Mouse (Mus musculus): ENCODE measurements around the gene Brd1. TPM values are rescaled to one million over a fixed set of nuclear protein-coding genes. Genes with fewer than 3 reads are reported as not detected.
"Not testable (repeated sequence)": the region's sequence is repeated elsewhere in the genome, so short reads cannot be mapped to it uniquely, and the experiment has no call there.

Brd1 gene
- polyA plus RNA-seq, 1 experiment from 2014 or later, result 14.1 TPM

GRCm38 (mm10) chr15:88751564-88752402 lies 17.8 kb upstream of the Brd1 start, which contains the start of gene Zbed4:
Gene Zbed4 (plus strand): TSS chr15:88751660.
- Histone ChIP-seq H3K27ac (ENCODE audit: low read length) (peak within 1 kb of the TSS; percentile 95), H3K36me3 (ENCODE audit: control insufficient read depth, insufficient read depth, low read length) (no peaks in the 10 kb centered on the region), H3K27me3 (replicated peaks; ENCODE audit: control insufficient read depth, insufficient read depth, low read length) (no peaks in the 10 kb centered on the region), H3K4me1 (ENCODE audit: control insufficient read depth, insufficient read depth, low read length) (peaks cover 10% of the 10 kb centered on the region), H3K4me2 (ENCODE audit: low read depth, low read length) (peak within 1 kb of the TSS; percentile 76), H3K9ac (ENCODE audit: low read depth, low read length) (peak within 1 kb of the TSS; percentile 86), H3K4me3 (ENCODE audit: low read length) (peak within 1 kb of the TSS; percentile 89), H3K9me3 (ENCODE audit: control insufficient read depth, low read length) (no peaks in the 10 kb centered on the region)
- ATAC-seq, result peak; percentile 29
- under 1% methylated on average over 88 of the region's 119 CpGs for WGBS

GRCm38 (mm10) chr15:88750677-88751563 lies 16.9 kb upstream of the Brd1 start:
- peak; percentile 98 for ATAC-seq
- 5% methylated on average over 54 of the region's 54 CpGs for WGBS

GRCm38 (mm10) chr15:88750032-88750431 lies 16.0 kb upstream of the Brd1 start:
- no peak overlapping the region for H3K27ac ChIP-seq (ENCODE audit: low read length)
- no peaks in the 10 kb centered on the region for H3K9me3 ChIP-seq (ENCODE audit: control insufficient read depth, low read length)
- H3K4me3 ChIP-seq (ENCODE audit: low read length), result no peak overlapping the region
- 86% methylated on average over 10 of the region's 10 CpGs for WGBS
- no peak overlapping the region for H3K4me2 ChIP-seq (ENCODE audit: low read depth, low read length)
- H3K27me3 ChIP-seq (replicated peaks; ENCODE audit: control insufficient read depth, insufficient read depth, low read length), result no peaks in the 10 kb centered on the region
- ATAC-seq, result no peak
- no peak overlapping the region for H3K9ac ChIP-seq (ENCODE audit: low read depth, low read length)
- H3K36me3 ChIP-seq (ENCODE audit: control insufficient read depth, insufficient read depth, low read length), result no peaks in the 10 kb centered on the region
- peaks cover 10% of the 10 kb centered on the region for H3K4me1 ChIP-seq (ENCODE audit: control insufficient read depth, insufficient read depth, low read length)

More at GRCm38 (mm10) chr15:88750677-88751563, 16.9 kb upstream of the Brd1 start:
- peak overlapping the region; percentile 95 for H3K27ac ChIP-seq (ENCODE audit: low read length)
- no peaks in the 10 kb centered on the region for H3K9me3 ChIP-seq (ENCODE audit: control insufficient read depth, low read length)
- H3K9ac ChIP-seq (ENCODE audit: low read depth, low read length), result peak overlapping the region; percentile 80
- H3K4me2 ChIP-seq (ENCODE audit: low read depth, low read length), result peak overlapping the region; percentile 76
- peak overlapping the region; percentile 89 for H3K4me3 ChIP-seq (ENCODE audit: low read length)
- no peaks in the 10 kb centered on the region for H3K36me3 ChIP-seq (ENCODE audit: control insufficient read depth, insufficient read depth, low read length)
- no peaks in the 10 kb centered on the region for H3K27me3 ChIP-seq (replicated peaks; ENCODE audit: control insufficient read depth, insufficient read depth, low read length)
- peaks cover 10% of the 10 kb centered on the region for H3K4me1 ChIP-seq (ENCODE audit: control insufficient read depth, insufficient read depth, low read length)

- peaks cover 10% of the 10 kb centered on the region for H3K4me1 ChIP-seq (ENCODE audit: control insufficient read depth, insufficient read depth, low read length)
- H3K9ac ChIP-seq (ENCODE audit: low read depth, low read length); H3K27me3 ChIP-seq (replicated peaks; ENCODE audit: control insufficient read depth, insufficient read depth, low read length); H3K9me3 ChIP-seq (ENCODE audit: control insufficient read depth, low read length); H3K36me3 ChIP-seq (ENCODE audit: control insufficient read depth, insufficient read depth, low read length); H3K27ac ChIP-seq (ENCODE audit: low read length); H3K4me3 ChIP-seq (ENCODE audit: low read length); H3K4me2 ChIP-seq (ENCODE audit: low read depth, low read length); ATAC-seq: not testable (repeated sequence)
- WGBS, result 91% methylated on average over 8 of the region's 8 CpGs
These were observed 15.6 kb upstream of the Brd1 start for GRCm38 (mm10) chr15:88749617-88750016.

GRCm38 (mm10) chr15:88745926-88746325 lies 11.9 kb upstream of the Brd1 start:
- no peaks in the 10 kb centered on the region for H3K9me3 ChIP-seq (ENCODE audit: control insufficient read depth, low read length)
- 0 out of 2 replicates have a peak overlapping the region, but pooled peaks have one; percentile 3 for H3K9ac ChIP-seq (ENCODE audit: low read depth, low read length)
- H3K4me2 ChIP-seq (ENCODE audit: low read depth, low read length), result 0 out of 2 replicates have a peak overlapping the region, but pooled peaks have one; percentile 0
- peaks cover 5% of the 10 kb centered on the region for H3K4me1 ChIP-seq (ENCODE audit: control insufficient read depth, insufficient read depth, low read length)
- H3K27me3 ChIP-seq (replicated peaks; ENCODE audit: control insufficient read depth, insufficient read depth, low read length), result no peaks in the 10 kb centered on the region
- no peak overlapping the region for H3K4me3 ChIP-seq (ENCODE audit: low read length)
- H3K27ac ChIP-seq (ENCODE audit: low read length), result peak overlapping the region; percentile 88
- 54% methylated on average over 3 of the region's 3 CpGs for WGBS
- ATAC-seq, result peak; percentile 36
- H3K36me3 ChIP-seq (ENCODE audit: control insufficient read depth, insufficient read depth, low read length), result no peaks in the 10 kb centered on the region

- peak overlapping the region; percentile 88 for H3K27ac ChIP-seq (ENCODE audit: low read length)
- H3K4me1 ChIP-seq (ENCODE audit: control insufficient read depth, insufficient read depth, low read length), result no peaks in the 10 kb centered on the region
- H3K36me3 ChIP-seq (ENCODE audit: control insufficient read depth, insufficient read depth, low read length), result no peaks in the 10 kb centered on the region
- 64% methylated on average over 3 of the region's 3 CpGs for WGBS
- no peaks in the 10 kb centered on the region for H3K27me3 ChIP-seq (replicated peaks; ENCODE audit: control insufficient read depth, insufficient read depth, low read length)
- H3K4me2 ChIP-seq (ENCODE audit: low read depth, low read length), result no peak overlapping the region
- no peak overlapping the region for H3K4me3 ChIP-seq (ENCODE audit: low read length)
- H3K9me3 ChIP-seq (ENCODE audit: control insufficient read depth, low read length), result no peaks in the 10 kb centered on the region
- H3K9ac ChIP-seq (ENCODE audit: low read depth, low read length), result no peak overlapping the region
- peak; percentile 92 for ATAC-seq
These were observed 11.3 kb upstream of the Brd1 start for GRCm38 (mm10) chr15:88745347-88745746.

GRCm38 (mm10) chr15:88743371-88743770 lies 9.3 kb upstream of the Brd1 start:
- H3K9ac ChIP-seq (ENCODE audit: low read depth, low read length); ATAC-seq; H3K4me2 ChIP-seq (ENCODE audit: low read depth, low read length); H3K27me3 ChIP-seq (replicated peaks; ENCODE audit: control insufficient read depth, insufficient read depth, low read length); H3K27ac ChIP-seq (ENCODE audit: low read length); H3K4me3 ChIP-seq (ENCODE audit: low read length); H3K4me1 ChIP-seq (ENCODE audit: control insufficient read depth, insufficient read depth, low read length); H3K9me3 ChIP-seq (ENCODE audit: control insufficient read depth, low read length); H3K36me3 ChIP-seq (ENCODE audit: control insufficient read depth, insufficient read depth, low read length): not testable (repeated sequence)
- 83% methylated on average over 5 of the region's 5 CpGs for WGBS

GRCm38 (mm10) chr15:88741366-88741765 lies 7.3 kb upstream of the Brd1 start:
- WGBS, result 74% methylated on average over 6 of the region's 6 CpGs
- Histone ChIP-seq H3K4me1 (ENCODE audit: control insufficient read depth, insufficient read depth, low read length) (no peaks in the 10 kb centered on the region), H3K27me3 (replicated peaks; ENCODE audit: control insufficient read depth, insufficient read depth, low read length) (no peaks in the 10 kb centered on the region), H3K27ac (ENCODE audit: low read length) (no peak overlapping the region), H3K9me3 (ENCODE audit: control insufficient read depth, low read length) (no peaks in the 10 kb centered on the region), H3K4me2 (ENCODE audit: low read depth, low read length) (no peak overlapping the region), H3K36me3 (ENCODE audit: control insufficient read depth, insufficient read depth, low read length) (no peaks in the 10 kb centered on the region), H3K9ac (ENCODE audit: low read depth, low read length) (no peak overlapping the region), H3K4me3 (ENCODE audit: low read length) (no peak overlapping the region)
- no peak for ATAC-seq

GRCm38 (mm10) chr15:88738466-88738865 lies 4.4 kb upstream of the Brd1 start:
- no peak overlapping the region for H3K9ac ChIP-seq (ENCODE audit: low read depth, low read length)
- H3K4me3 ChIP-seq (ENCODE audit: low read length), result no peak overlapping the region
- WGBS, result 86% methylated on average over 2 of the region's 2 CpGs
- H3K4me1 ChIP-seq (ENCODE audit: control insufficient read depth, insufficient read depth, low read length), result peaks cover 4% of the 10 kb centered on the region
- no peak overlapping the region for H3K4me2 ChIP-seq (ENCODE audit: low read depth, low read length)
- H3K9me3 ChIP-seq (ENCODE audit: control insufficient read depth, low read length), result no peaks in the 10 kb centered on the region
- H3K27me3 ChIP-seq (replicated peaks; ENCODE audit: control insufficient read depth, insufficient read depth, low read length), result no peaks in the 10 kb centered on the region
- no peaks in the 10 kb centered on the region for H3K36me3 ChIP-seq (ENCODE audit: control insufficient read depth, insufficient read depth, low read length)
- ATAC-seq, result no peak
- H3K27ac ChIP-seq (ENCODE audit: low read length), result no peak overlapping the region
